Mouse (Mus musculus) heart, embryonic 15.5 days (tissue): ENCODE data around the gene Ncbp2. TPM values are rescaled to one million over a fixed set of nuclear protein-coding genes. Genes with fewer than 3 reads are reported as not detected.

Source experiments
- ATAC-seq: fragments of 200-750 bp; cut with Nextera tagmentation; replicated peaks from 2 replicates; pipeline ENCODE4 v1.8.0; 2017; ENCODE audit warnings: low read depth, moderate TSS enrichment; ENCODE audit not compliant: insufficient number of reproducible peaks, insufficient read depth, low FRiP score
- H3K27ac ChIP-seq: fragments of 300-500 bp; sonication (generic); 2 replicates; pipeline ENCODE4 v1.5.1; 2015; ENCODE audit warnings: mild to moderate bottlenecking, inconsistent platforms
- H3K27me3 ChIP-seq: fragments of 300-500 bp; sonication (generic); 2 replicates; pipeline ENCODE4 v1.6.1; 2015; ENCODE audit warnings: inconsistent platforms
- H3K36me3 ChIP-seq: fragments of 300-500 bp; sonication (generic); 2 replicates; pipeline ENCODE4 v1.6.1; 2015; ENCODE audit warnings: mild to moderate bottlenecking, inconsistent platforms
- H3K4me1 ChIP-seq: fragments of 300-500 bp; sonication (generic); replicated peaks from 2 replicates; pipeline ENCODE4 v1.6.1; 2015; ENCODE audit warnings: inconsistent platforms
- H3K4me2 ChIP-seq: fragments of 300-500 bp; sonication (generic); 2 replicates; pipeline ENCODE4 v1.6.1; 2015; ENCODE audit warnings: inconsistent platforms, mild to moderate bottlenecking, moderate library complexity
- H3K4me3 ChIP-seq: fragments of 300-500 bp; sonication (generic); 2 replicates; pipeline ENCODE4 v1.5.1; 2015; ENCODE audit warnings: mild to moderate bottlenecking, inconsistent platforms
- H3K9ac ChIP-seq: fragments of 300-500 bp; sonication (generic); 2 replicates; pipeline ENCODE4 v1.6.1; 2015; ENCODE audit warnings: mild to moderate bottlenecking, inconsistent platforms
- H3K9me3 ChIP-seq: fragments of 300-500 bp; sonication (generic); replicated peaks from 2 replicates; pipeline ENCODE4 v1.6.1; 2016; ENCODE audit warnings: inconsistent platforms
- WGBS: fragments of 180-500 bp; shearing (Covaris S2); methylation state at CpG from one replicate; pipeline ENCODE4 v1.1.7; 2015; ENCODE audit warnings: mixed read lengths; 5-methylcytosine and 5-hydroxymethylcytosine counted together
- polyA plus RNA-seq: library from polyadenylated mRNA; unstranded; fragments of >200 nt; fragmentation: Nextera tagmentation; extraction: Ambion mirVana; gene quantifications from 2 replicates; pipeline ENCODE4 v1.2.1, GENCODE M21; 2015

Gene Ncbp2
- polyA plus RNA-seq, 1 experiment from 2014 or later, result 65.8 TPM

- no peak overlapping the region for H3K4me3 ChIP-seq
- no peak overlapping the region for H3K4me2 ChIP-seq
- no peak overlapping the region for H3K27ac ChIP-seq
- H3K36me3 ChIP-seq, result peaks cover 51% of the 10 kb centered on the region
- H3K4me1 ChIP-seq, result no peaks in the 10 kb centered on the region
- H3K9ac ChIP-seq, result no peak overlapping the region
- no peaks in the 10 kb centered on the region for H3K9me3 ChIP-seq
- ATAC-seq, result no peak
- H3K27me3 ChIP-seq, result no peaks in the 10 kb centered on the region
- 94% methylated on average over 4 of the region's 4 CpGs for WGBS
These were observed 26.9 kb downstream of the Ncbp2 start for GRCm38 (mm10) chr16:31975258-31975657.

GRCm38 (mm10) chr16:31979501-31979900 is 31.2 kb downstream of the Ncbp2 start:
- ATAC-seq, result no peak
- H3K4me2 ChIP-seq, result no peak overlapping the region
- H3K27me3 ChIP-seq, result no peaks in the 10 kb centered on the region
- H3K36me3 ChIP-seq, result peaks cover 32% of the 10 kb centered on the region
- no peak overlapping the region for H3K4me3 ChIP-seq
- no peaks in the 10 kb centered on the region for H3K4me1 ChIP-seq
- H3K9ac ChIP-seq, result no peak overlapping the region
- WGBS, result 83% methylated on average over 3 of the region's 3 CpGs
- no peaks in the 10 kb centered on the region for H3K9me3 ChIP-seq
- H3K27ac ChIP-seq, result no peak overlapping the region

GRCm38 (mm10) chr16:31980946-31981345 is 32.6 kb downstream of the Ncbp2 start:
- no peaks in the 10 kb centered on the region for H3K9me3 ChIP-seq
- H3K9ac ChIP-seq, result no peak overlapping the region
- H3K27me3 ChIP-seq, result no peaks in the 10 kb centered on the region
- no peak overlapping the region for H3K27ac ChIP-seq
- peaks cover 32% of the 10 kb centered on the region for H3K36me3 ChIP-seq
- ATAC-seq, result no peak
- no peak overlapping the region for H3K4me2 ChIP-seq
- no peak overlapping the region for H3K4me3 ChIP-seq
- 78% methylated on average over 5 of the region's 5 CpGs for WGBS
- no peaks in the 10 kb centered on the region for H3K4me1 ChIP-seq

GRCm38 (mm10) chr16:31992039-31992438 is 43.7 kb downstream of the Ncbp2 start:
- H3K9ac ChIP-seq, result no peak overlapping the region
- no peak overlapping the region for H3K27ac ChIP-seq
- ATAC-seq, result no peak
- WGBS, result 40% methylated on average over 1 of the region's 1 CpGs
- no peaks in the 10 kb centered on the region for H3K4me1 ChIP-seq
- H3K4me2 ChIP-seq, result no peak overlapping the region
- no peaks in the 10 kb centered on the region for H3K9me3 ChIP-seq
- H3K27me3 ChIP-seq, result no peaks in the 10 kb centered on the region
- no peak overlapping the region for H3K4me3 ChIP-seq
- H3K36me3 ChIP-seq, result peaks cover 29% of the 10 kb centered on the region

GRCm38 (mm10) chr16:31993195-31993594 is 44.9 kb downstream of the Ncbp2 start:
- ATAC-seq, result no peak
- Histone ChIP-seq H3K9me3 (no peaks in the 10 kb centered on the region), H3K36me3 (peaks cover 20% of the 10 kb centered on the region), H3K4me1 (no peaks in the 10 kb centered on the region), H3K4me3 (no peak overlapping the region), H3K27me3 (no peaks in the 10 kb centered on the region), H3K9ac (no peak overlapping the region), H3K4me2 (no peak overlapping the region), H3K27ac (no peak overlapping the region)
- 95% methylated on average over 4 of the region's 4 CpGs for WGBS

GRCm38 (mm10) chr16:31993946-31994345 is 45.6 kb downstream of the Ncbp2 start:
- H3K4me3 ChIP-seq, result no peak overlapping the region
- H3K36me3 ChIP-seq, result peaks cover 13% of the 10 kb centered on the region
- no peaks in the 10 kb centered on the region for H3K27me3 ChIP-seq
- no peaks in the 10 kb centered on the region for H3K9me3 ChIP-seq
- no peak overlapping the region for H3K27ac ChIP-seq
- ATAC-seq, result no peak
- H3K9ac ChIP-seq, result no peak overlapping the region
- no peak overlapping the region for H3K4me2 ChIP-seq
- H3K4me1 ChIP-seq, result no peaks in the 10 kb centered on the region

- Histone ChIP-seq H3K27me3 (no peaks in the 10 kb centered on the region), H3K36me3 (no peaks in the 10 kb centered on the region), H3K9me3 (no peaks in the 10 kb centered on the region), H3K4me1 (peaks cover under 1% of the 10 kb centered on the region), H3K27ac (no peak overlapping the region), H3K4me3 (no peak overlapping the region), H3K9ac (no peak overlapping the region), H3K4me2 (no peak overlapping the region)
- WGBS, result 83% methylated on average over 5 of the region's 5 CpGs
- ATAC-seq, result no peak
These were observed 48.1 kb downstream of the Ncbp2 start for GRCm38 (mm10) chr16:31996371-31996770.

- peak within 1 kb of the TSS; percentile 85 for H3K27ac ChIP-seq
- no peaks in the 10 kb centered on the region for H3K36me3 ChIP-seq
- H3K9ac ChIP-seq, result peak within 1 kb of the TSS; percentile 95
- peak within 1 kb of the TSS; percentile 81 for H3K4me2 ChIP-seq
- peak; percentile 93 for ATAC-seq
- H3K27me3 ChIP-seq, result no peaks in the 10 kb centered on the region
- WGBS, result under 1% methylated on average over 65 of the region's 66 CpGs
- no peaks in the 10 kb centered on the region for H3K9me3 ChIP-seq
- H3K4me3 ChIP-seq, result peak within 1 kb of the TSS; percentile 93
- H3K4me1 ChIP-seq, result peaks cover 14% of the 10 kb centered on the region
These were observed 54.5 kb downstream of the Ncbp2 start, which contains the start of gene Senp5 for GRCm38 (mm10) chr16:32002509-32003477. Gene Senp5, minus strand, starts transcription at chr16:32003287.

- peaks cover 14% of the 10 kb centered on the region for H3K4me1 ChIP-seq
- ATAC-seq, result no peak
- H3K4me2 ChIP-seq, result no peak overlapping the region
- H3K4me3 ChIP-seq, result no peak overlapping the region
- H3K9me3 ChIP-seq, result no peaks in the 10 kb centered on the region
- no peak overlapping the region for H3K27ac ChIP-seq
- 86% methylated on average over 3 of the region's 3 CpGs for WGBS
- H3K36me3 ChIP-seq, result no peaks in the 10 kb centered on the region
- no peak overlapping the region for H3K9ac ChIP-seq
- no peaks in the 10 kb centered on the region for H3K27me3 ChIP-seq
These were observed 56.4 kb downstream of the Ncbp2 start for GRCm38 (mm10) chr16:32004731-32005130.

GRCm38 (mm10) chr16:32008529-32009293 is 60.4 kb downstream of the Ncbp2 start:
- ATAC-seq, result no peak
- Histone ChIP-seq H3K9ac (no peak overlapping the region), H3K9me3 (no peaks in the 10 kb centered on the region), H3K27me3 (no peaks in the 10 kb centered on the region), H3K36me3 (no peaks in the 10 kb centered on the region), H3K27ac (no peak overlapping the region), H3K4me2 (no peak overlapping the region), H3K4me1 (peaks cover under 1% of the 10 kb centered on the region; the same call in 1 of the 2 replicates), H3K4me3 (no peak overlapping the region)
- WGBS, result 75% methylated on average over 10 of the region's 10 CpGs

- H3K9ac ChIP-seq, result no peak overlapping the region
- no peak overlapping the region for H3K27ac ChIP-seq
- H3K9me3 ChIP-seq, result no peaks in the 10 kb centered on the region
- no peaks in the 10 kb centered on the region for H3K4me1 ChIP-seq
- peaks cover 3% of the 10 kb centered on the region; the same call in 1 of the 2 replicates for H3K36me3 ChIP-seq
- H3K4me3 ChIP-seq, result no peak overlapping the region
- ATAC-seq, result no peak
- 30% methylated on average over 5 of the region's 5 CpGs for WGBS
- no peak overlapping the region for H3K4me2 ChIP-seq
- no peaks in the 10 kb centered on the region for H3K27me3 ChIP-seq
These were observed 61.6 kb downstream of the Ncbp2 start for GRCm38 (mm10) chr16:32009913-32010312.
